Mouse (Mus musculus) small intestine, adult 2 months (tissue): ENCODE results near the gene Gm8439.

Source experiments
- CTCF ChIP-seq: fragments of 200-500 bp; IDR thresholded peaks from 2 replicates; pipeline ENCODE4 v1.5.1; 2012; ENCODE audit warnings: low read depth, mild to moderate bottlenecking, control low read depth, inconsistent platforms, low read length, moderate library complexity, mixed read lengths; ENCODE audit not compliant: insufficient replicate concordance, insufficient read length; ENCODE audit errors: extremely low read depth
- POLR2A ChIP-seq: fragments of 200-500 bp; IDR thresholded peaks from 2 replicates; pipeline ENCODE4 v1.6.1; 2012; ENCODE audit warnings: low read depth, mild to moderate bottlenecking, control low read depth, inconsistent platforms, low read length, moderate library complexity

DNA sequence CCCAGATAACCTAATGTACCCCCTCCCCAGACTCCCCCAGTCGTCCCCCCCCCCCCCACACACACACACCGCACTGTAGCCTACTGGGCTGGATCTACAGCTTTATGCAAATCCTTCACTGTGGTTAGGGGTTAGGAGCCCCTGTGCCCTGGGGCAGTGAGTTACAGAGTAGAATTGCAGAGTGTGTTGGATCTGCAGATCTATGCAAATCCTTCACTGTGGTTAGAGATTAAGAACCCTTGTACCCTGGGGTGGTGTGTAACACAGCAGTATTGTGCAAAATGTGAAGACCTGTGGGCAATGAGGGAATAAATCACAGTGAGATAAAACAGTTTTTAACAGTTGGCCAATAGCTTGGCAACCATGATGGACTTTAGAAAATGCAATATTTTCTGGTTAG, 10.4 kb downstream of the Gm8439 start:
- TF ChIP-seq CTCF (no peak), POLR2A (no peak)
